Mouse (Mus musculus): ENCODE results near the gene Smc3. TPM values are rescaled to one million over a fixed set of nuclear protein-coding genes. Genes with fewer than 3 reads are reported as not detected.
"Not testable (repeated sequence)": the region's sequence is repeated elsewhere in the genome, so short reads cannot be mapped to it uniquely, and the experiment has no call there.

The Smc3 gene
- polyA plus RNA-seq, 1 experiment from 2014 or later: 80.6 TPM

DNA sequence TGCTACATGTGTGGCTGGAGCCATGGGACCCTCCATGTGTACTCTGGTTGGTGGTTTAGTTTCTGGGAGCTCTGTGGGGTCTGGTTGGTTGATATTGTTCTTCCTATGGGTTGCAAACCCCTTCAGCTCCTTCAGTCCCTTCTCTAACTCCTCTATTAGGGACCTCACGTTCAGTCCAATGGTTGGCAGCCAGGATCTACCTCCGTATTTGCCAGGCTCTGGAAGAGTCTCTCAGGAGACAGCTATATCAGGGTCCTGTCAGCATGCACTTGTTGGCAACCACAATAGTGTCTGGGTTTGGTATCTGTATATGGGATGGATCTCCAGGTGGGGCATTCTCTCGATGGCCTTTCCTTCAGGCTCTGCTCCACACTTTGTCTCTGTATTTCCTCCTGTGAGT, 12.5 kb upstream of the Smc3 start:
- H3K27ac ChIP-seq (ENCODE audit: low read depth, low read length); H3K4me2 ChIP-seq; H3K27me3 ChIP-seq (replicated peaks; ENCODE audit: control insufficient read depth, insufficient read depth, low read length); H3K4me3 ChIP-seq (ENCODE audit: low read depth, low read length); H3K9ac ChIP-seq (ENCODE audit: low read depth, low read length); H3K4me1 ChIP-seq (replicated peaks; ENCODE audit: control insufficient read depth, insufficient read depth, low read length); H3K36me3 ChIP-seq (ENCODE audit: control insufficient read depth, insufficient read depth, low read length); DNase-seq (ENCODE audit: low spot score); ATAC-seq (replicated peaks; ENCODE audit: low FRiP score): not testable (repeated sequence)
- H3K9me3 ChIP-seq (ENCODE audit: control insufficient read depth, low read length): peaks cover 12% of the 10 kb centered on the region
- 78% methylated on average over 3 of the region's 3 CpGs for WGBS

DNA sequence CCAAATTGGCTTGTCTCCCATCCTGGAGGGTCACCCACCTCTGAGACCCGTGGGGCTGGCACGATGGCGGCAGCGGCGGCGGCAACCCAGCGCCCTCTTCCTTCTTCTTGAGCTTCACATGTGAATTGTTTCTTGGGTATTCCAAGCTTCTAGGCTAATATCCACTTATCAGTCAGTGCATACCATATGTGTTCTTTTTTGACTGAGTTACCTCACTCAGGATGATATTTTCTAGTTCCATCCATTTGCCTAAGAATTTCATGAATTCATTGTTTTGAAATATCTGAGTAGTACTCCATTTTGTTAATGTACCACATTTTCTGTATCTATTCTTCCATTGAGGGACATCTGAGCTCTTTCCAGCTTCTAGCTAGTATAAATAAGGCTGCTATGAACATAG, 11.2 kb upstream of the Smc3 start, which contains the start of gene Nutf2-ps1:
TSS of gene Nutf2-ps1 (minus strand) at position 101 of the 400 bp plus-strand sequence.
- not testable (repeated sequence) for H3K4me3 ChIP-seq (ENCODE audit: low read depth, low read length); ATAC-seq (replicated peaks; ENCODE audit: low FRiP score); H3K36me3 ChIP-seq (ENCODE audit: control insufficient read depth, insufficient read depth, low read length); H3K4me1 ChIP-seq (replicated peaks; ENCODE audit: control insufficient read depth, insufficient read depth, low read length); H3K27me3 ChIP-seq (replicated peaks; ENCODE audit: control insufficient read depth, insufficient read depth, low read length); DNase-seq (ENCODE audit: low spot score); H3K27ac ChIP-seq (ENCODE audit: low read depth, low read length); H3K9ac ChIP-seq (ENCODE audit: low read depth, low read length); H3K4me2 ChIP-seq
- H3K9me3 ChIP-seq (ENCODE audit: control insufficient read depth, low read length): peaks cover 12% of the 10 kb centered on the region
- WGBS: 95% methylated on average over 7 of the region's 7 CpGs

- Histone ChIP-seq H3K36me3 (ENCODE audit: control insufficient read depth, insufficient read depth, low read length) (no peaks in the 10 kb centered on the region), H3K4me1 (replicated peaks; ENCODE audit: control insufficient read depth, insufficient read depth, low read length) (peaks cover 3% of the 10 kb centered on the region), H3K9me3 (ENCODE audit: control insufficient read depth, low read length) (no peaks in the 10 kb centered on the region), H3K4me3 (ENCODE audit: low read depth, low read length) (no peak overlapping the region), H3K4me2 (no peak overlapping the region), H3K9ac (ENCODE audit: low read depth, low read length) (no peak overlapping the region), H3K27ac (ENCODE audit: low read depth, low read length) (no peak overlapping the region), H3K27me3 (replicated peaks; ENCODE audit: control insufficient read depth, insufficient read depth, low read length) (no peaks in the 10 kb centered on the region)
- 70% methylated on average over 7 of the region's 7 CpGs for WGBS
- no peak for DNase-seq (ENCODE audit: low spot score)
- ATAC-seq (replicated peaks; ENCODE audit: low FRiP score): no peak
Observed at GRCm38 (mm10) chr19:53596723-53597474, 3.3 kb upstream of the Smc3 start.

GRCm38 (mm10) chr19:53600549-53601362, 558 bp downstream of the Smc3 start:
- DNase-seq (ENCODE audit: low spot score): no peak
- Histone ChIP-seq H3K9me3 (ENCODE audit: control insufficient read depth, low read length) (no peaks in the 10 kb centered on the region), H3K4me3 (ENCODE audit: low read depth, low read length) (peak overlapping the region; percentile 99), H3K4me2 (peak overlapping the region; percentile 95), H3K27me3 (replicated peaks; ENCODE audit: control insufficient read depth, insufficient read depth, low read length) (no peaks in the 10 kb centered on the region), H3K27ac (ENCODE audit: low read depth, low read length) (peak overlapping the region; percentile 94), H3K9ac (ENCODE audit: low read depth, low read length) (peak overlapping the region; percentile 99), H3K36me3 (ENCODE audit: control insufficient read depth, insufficient read depth, low read length) (peaks cover 10% of the 10 kb centered on the region), H3K4me1 (replicated peaks; ENCODE audit: control insufficient read depth, insufficient read depth, low read length) (peaks cover 15% of the 10 kb centered on the region)
- ATAC-seq (replicated peaks; ENCODE audit: low FRiP score): peak; percentile 65
- WGBS: under 1% methylated on average over 76 of the region's 82 CpGs

DNA sequence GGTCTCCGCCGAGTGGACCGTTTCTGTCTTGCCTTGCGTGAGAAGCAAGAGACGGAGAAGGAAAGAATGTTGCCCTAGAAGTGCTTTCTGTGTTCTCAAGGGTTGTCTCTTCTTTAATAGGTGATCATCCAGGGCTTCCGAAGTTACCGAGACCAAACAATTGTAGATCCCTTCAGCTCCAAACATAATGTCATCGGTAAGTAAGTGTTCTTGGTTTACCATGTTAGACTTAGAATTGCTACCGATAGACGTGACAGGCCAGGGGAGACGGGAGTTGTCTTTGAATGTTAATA, 1.1 kb downstream of the Smc3 start:
- Histone ChIP-seq H3K27me3 (replicated peaks; ENCODE audit: control insufficient read depth, insufficient read depth, low read length) (no peaks in the 10 kb centered on the region), H3K9me3 (ENCODE audit: control insufficient read depth, low read length) (no peaks in the 10 kb centered on the region)
- 13% methylated on average over 11 of the region's 11 CpGs for WGBS

DNA sequence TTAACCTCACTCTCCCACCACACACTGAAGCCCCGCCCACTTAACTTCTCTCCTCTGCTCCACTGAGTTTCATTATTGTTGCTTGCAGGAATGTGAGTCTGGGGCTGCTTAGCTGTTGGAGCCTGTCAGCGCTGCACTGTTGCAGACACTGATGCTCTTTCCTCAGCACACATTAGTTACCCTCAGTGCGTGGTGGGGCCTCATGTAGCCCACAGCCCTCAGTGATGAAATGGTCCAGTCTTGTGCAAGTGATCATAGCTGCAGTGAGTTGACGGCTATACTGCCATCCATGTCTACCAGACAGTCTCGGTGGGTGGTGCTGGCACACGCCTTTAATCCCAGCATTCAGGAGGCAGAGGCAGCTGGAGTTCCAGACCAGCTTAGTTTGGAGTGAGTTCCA, 8.7 kb downstream of the Smc3 start:
- Histone ChIP-seq H3K9ac (ENCODE audit: low read depth, low read length) (no peak overlapping the region), H3K9me3 (ENCODE audit: control insufficient read depth, low read length) (no peaks in the 10 kb centered on the region), H3K4me1 (replicated peaks; ENCODE audit: control insufficient read depth, insufficient read depth, low read length) (peaks cover 9% of the 10 kb centered on the region), H3K4me3 (ENCODE audit: low read depth, low read length) (no peak overlapping the region), H3K27me3 (replicated peaks; ENCODE audit: control insufficient read depth, insufficient read depth, low read length) (no peaks in the 10 kb centered on the region), H3K36me3 (ENCODE audit: control insufficient read depth, insufficient read depth, low read length) (peaks cover 23% of the 10 kb centered on the region; the same call in 1 of the 2 replicates), H3K4me2 (no peak overlapping the region), H3K27ac (ENCODE audit: low read depth, low read length) (no peak overlapping the region)
- no peak for DNase-seq (ENCODE audit: low spot score)
- ATAC-seq (replicated peaks; ENCODE audit: low FRiP score): no peak
- 83% methylated on average over 6 of the region's 6 CpGs for WGBS

More for the DNA sequence above, 1.1 kb downstream of the Smc3 start:
- Histone ChIP-seq H3K4me1 (replicated peaks; ENCODE audit: control insufficient read depth, insufficient read depth, low read length) (peaks cover 15% of the 10 kb centered on the region), H3K4me2 (peak overlapping the region; percentile 95), H3K36me3 (ENCODE audit: control insufficient read depth, insufficient read depth, low read length) (peaks cover 14% of the 10 kb centered on the region), H3K27ac (ENCODE audit: low read depth, low read length) (peak overlapping the region; percentile 94; the same call in 1 of the 2 replicates), H3K9ac (ENCODE audit: low read depth, low read length) (peak overlapping the region; percentile 99), H3K4me3 (ENCODE audit: low read depth, low read length) (peak overlapping the region; percentile 99)
- no peak for ATAC-seq (replicated peaks; ENCODE audit: low FRiP score)
- DNase-seq (ENCODE audit: low spot score): no peak

GRCm38 (mm10) chr19:53621681-53622080, 21.5 kb downstream of the Smc3 start:
- no peak for ATAC-seq (replicated peaks; ENCODE audit: low FRiP score)
- Histone ChIP-seq H3K27ac (ENCODE audit: low read depth, low read length) (no peak overlapping the region), H3K4me2 (no peak overlapping the region), H3K4me1 (replicated peaks; ENCODE audit: control insufficient read depth, insufficient read depth, low read length) (no peaks in the 10 kb centered on the region), H3K4me3 (ENCODE audit: low read depth, low read length) (no peak overlapping the region), H3K9me3 (ENCODE audit: control insufficient read depth, low read length) (no peaks in the 10 kb centered on the region), H3K27me3 (replicated peaks; ENCODE audit: control insufficient read depth, insufficient read depth, low read length) (no peaks in the 10 kb centered on the region), H3K9ac (ENCODE audit: low read depth, low read length) (no peak overlapping the region), H3K36me3 (ENCODE audit: control insufficient read depth, insufficient read depth, low read length) (peaks cover 36% of the 10 kb centered on the region)
- DNase-seq (ENCODE audit: low spot score): no peak
- WGBS: 93% methylated on average over 13 of the region's 13 CpGs

DNA sequence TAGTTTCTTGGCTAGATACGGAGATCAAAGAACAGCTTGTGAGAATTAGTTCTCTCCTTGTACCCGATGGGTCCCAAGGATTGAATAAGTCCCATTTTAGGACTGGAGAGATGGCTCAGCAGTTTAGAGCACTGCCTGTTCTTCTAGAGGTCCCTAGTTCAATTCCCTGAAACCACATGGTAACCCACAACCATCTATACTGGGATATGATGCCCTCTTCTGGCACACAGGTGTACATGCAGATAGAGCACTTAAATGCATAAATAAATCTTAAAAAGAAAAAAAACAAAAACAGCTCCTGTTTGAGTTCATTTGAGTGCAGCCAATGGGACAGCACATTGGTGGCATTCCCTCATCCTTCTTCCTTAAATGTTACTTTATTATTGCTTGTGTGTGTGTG, 37.8 kb downstream of the Smc3 start:
- no peaks in the 10 kb centered on the region for H3K27me3 ChIP-seq (replicated peaks; ENCODE audit: control insufficient read depth, insufficient read depth, low read length)
- H3K4me1 ChIP-seq (replicated peaks; ENCODE audit: control insufficient read depth, insufficient read depth, low read length): no peaks in the 10 kb centered on the region
- peaks cover 60% of the 10 kb centered on the region for H3K36me3 ChIP-seq (ENCODE audit: control insufficient read depth, insufficient read depth, low read length)
- H3K27ac ChIP-seq (ENCODE audit: low read depth, low read length): no peak overlapping the region
- H3K4me3 ChIP-seq (ENCODE audit: low read depth, low read length): no peak overlapping the region
- DNase-seq (ENCODE audit: low spot score) (no peak), ATAC-seq (replicated peaks; ENCODE audit: low FRiP score) (no peak)
- no peaks in the 10 kb centered on the region for H3K9me3 ChIP-seq (ENCODE audit: control insufficient read depth, low read length)
- no peak overlapping the region for H3K4me2 ChIP-seq
- WGBS: 96% methylated on average over 2 of the region's 2 CpGs
- H3K9ac ChIP-seq (ENCODE audit: low read depth, low read length): no peak overlapping the region

Data from liver, embryonic 11.5 days (tissue).